Mouse (Mus musculus) spleen, postnatal 14 days (tissue): Measurements from ENCODE around the gene Smug1.

Experiments used
- DNase-seq, 2 experiments: peaks; one replicate each; pipeline ENCODE4 v3.0.0; 2021 to 2022; ENCODE audit warnings: low spot score in 2 of 2

Smug1 gene

GRCm38 (mm10) chr15:103145635-103146299 lies 21.1 kb downstream of the Smug1 start:
- DNase-seq: no peak

- no peak for DNase-seq
Observed at GRCm38 (mm10) chr15:103144176-103144575, 22.7 kb downstream of the Smug1 start.

- no peak for DNase-seq
Observed at GRCm38 (mm10) chr15:103135431-103135947, 31.4 kb downstream of the Smug1 start.

GRCm38 (mm10) chr15:103134277-103135086 lies 32.4 kb downstream of the Smug1 start:
- DNase-seq: no peak

GRCm38 (mm10) chr15:103133761-103134160 lies 33.1 kb downstream of the Smug1 start:
- DNase-seq: no peak

GRCm38 (mm10) chr15:103130729-103131128 lies 36.2 kb downstream of the Smug1 start:
- DNase-seq: no peak

- DNase-seq: no peak
Observed at GRCm38 (mm10) chr15:103129289-103129688, 37.6 kb downstream of the Smug1 start.

GRCm38 (mm10) chr15:103128056-103128833 lies 38.6 kb downstream of the Smug1 start:
- no peak for DNase-seq

GRCm38 (mm10) chr15:103125982-103126381 lies 40.9 kb downstream of the Smug1 start:
- no peak for DNase-seq

GRCm38 (mm10) chr15:103124254-103124653 lies 42.6 kb downstream of the Smug1 start:
- DNase-seq: no peak

- no peak for DNase-seq
Observed at GRCm38 (mm10) chr15:103123343-103123742, 43.5 kb downstream of the Smug1 start.

- DNase-seq: no peak
Observed at GRCm38 (mm10) chr15:103122372-103122771, 44.5 kb downstream of the Smug1 start.

GRCm38 (mm10) chr15:103121416-103121815 lies 45.5 kb downstream of the Smug1 start:
- no peak for DNase-seq

- no peak for DNase-seq
Observed at GRCm38 (mm10) chr15:103120594-103120993, 46.3 kb downstream of the Smug1 start.

- no peak for DNase-seq
Observed at GRCm38 (mm10) chr15:103115726-103116125, 51.2 kb downstream of the Smug1 start.

- no peak for DNase-seq
Observed at GRCm38 (mm10) chr15:103115256-103115655, 51.6 kb downstream of the Smug1 start.

- DNase-seq: no peak
Observed at GRCm38 (mm10) chr15:103113077-103113476, 53.8 kb downstream of the Smug1 start.

GRCm38 (mm10) chr15:103112309-103112708 lies 54.6 kb downstream of the Smug1 start:
- no peak for DNase-seq

- DNase-seq: no peak
Observed at GRCm38 (mm10) chr15:103109940-103110339, 57.0 kb downstream of the Smug1 start.

- DNase-seq: no peak
Observed at GRCm38 (mm10) chr15:103108066-103108676, 58.7 kb downstream of the Smug1 start.

- no peak for DNase-seq
Observed at GRCm38 (mm10) chr15:103106201-103106600, 60.7 kb downstream of the Smug1 start.
